Mouse (Mus musculus) lung, embryonic 14.5 days (tissue): ENCODE data around the gene Matn4. TPM values are rescaled to one million over a fixed set of nuclear protein-coding genes. Genes with fewer than 3 reads are reported as not detected.
"Not testable (repeated sequence)": the region's sequence is repeated elsewhere in the genome, so short reads cannot be mapped to it uniquely, and the experiment has no call there.

Experiments
- ATAC-seq: fragments of 200-750 bp; cut with Nextera tagmentation; 2 replicates; pipeline ENCODE4 v1.8.0; 2017; ENCODE audit warnings: mild to moderate bottlenecking, moderate TSS enrichment, moderate library complexity; ENCODE audit not compliant: insufficient read depth
- DNase-seq: peaks from one replicate; pipeline ENCODE4 v3.0.0-alpha.2; 2015
- H3K27ac ChIP-seq: fragments of 300-500 bp; sonication (generic); 2 replicates; pipeline ENCODE4 v1.5.1; 2014; ENCODE audit warnings: low read depth, mild to moderate bottlenecking, moderate library complexity
- H3K27me3 ChIP-seq: fragments of 300-500 bp; sonication (generic); 2 replicates; pipeline ENCODE4 v1.6.1; 2014; ENCODE audit warnings: low read length, control low read depth; ENCODE audit not compliant: insufficient read depth
- H3K36me3 ChIP-seq: fragments of 300-500 bp; sonication (generic); 2 replicates; pipeline ENCODE4 v1.6.1; 2014; ENCODE audit warnings: control low read depth; ENCODE audit not compliant: insufficient read depth
- H3K4me1 ChIP-seq: fragments of 300-500 bp; sonication (generic); 2 replicates; pipeline ENCODE4 v1.6.1; 2014; ENCODE audit warnings: antibody characterized with exemption, control low read depth; ENCODE audit not compliant: insufficient read depth
- H3K4me2 ChIP-seq: fragments of 300-500 bp; sonication (generic); 2 replicates; pipeline ENCODE4 v1.6.1; 2014; ENCODE audit warnings: mild to moderate bottlenecking
- H3K4me3 ChIP-seq: fragments of 300-500 bp; sonication (generic); 2 replicates; pipeline ENCODE4 v1.5.1; 2014; ENCODE audit warnings: low read depth, low read length
- H3K9ac ChIP-seq: fragments of 300-500 bp; sonication (generic); 2 replicates; pipeline ENCODE4 v1.6.1; 2014
- H3K9me3 ChIP-seq: fragments of 300-500 bp; sonication (generic); 2 replicates; pipeline ENCODE4 v1.6.1; 2016; ENCODE audit warnings: low read depth, low read length, control low read depth
- CTCF ChIP-seq: IDR thresholded peaks from 2 replicates; pipeline ENCODE4 v1.5.1; 2016; ENCODE audit warnings: antibody characterized with exemption, low read depth
- WGBS: fragments of 180-500 bp; shearing (Covaris S2); extraction: QIAGEN DNeasy Blood & Tissue Kit; methylation state at CpG from one replicate; pipeline ENCODE4 v1.1.7; 2014; 5-methylcytosine and 5-hydroxymethylcytosine counted together
- microRNA-seq: library from miRNA; unstranded; fragments of <30 nt; microRNA quantifications from one replicate; pipeline ENCODE4, GENCODE M21; 2016; ENCODE audit warnings: borderline number of aligned reads
- polyA plus RNA-seq: library from polyadenylated mRNA; unstranded; fragments of >200 nt; fragmentation: Nextera tagmentation; extraction: Ambion mirVana; gene quantifications from 2 replicates; pipeline ENCODE4 v1.2.1, GENCODE M21; 2014

The Matn4 gene
- polyA plus RNA-seq, 1 experiment from 2014 or later, result 6.7 TPM

- Histone ChIP-seq H3K27ac (no peak overlapping the region), H3K36me3 (no peaks in the 10 kb centered on the region), H3K27me3 (no peaks in the 10 kb centered on the region), H3K4me3 (no peak overlapping the region), H3K9me3 (no peaks in the 10 kb centered on the region), H3K9ac (no peak overlapping the region), H3K4me2 (no peak overlapping the region), H3K4me1 (peaks cover 3% of the 10 kb centered on the region; the same call in 1 of the 2 replicates)
- WGBS, result 78% methylated on average over 3 of the region's 3 CpGs
- peak; percentile 44 for DNase-seq
- peak; percentile 51 for TF ChIP-seq CTCF
- no peak for ATAC-seq
These were observed 46.6 kb downstream of the Matn4 start for GRCm38 (mm10) chr2:164358373-164358772.

- WGBS, result 71% methylated on average over 11 of the region's 11 CpGs
- TF ChIP-seq CTCF, result no peak
- no peaks in the 10 kb centered on the region for H3K36me3 ChIP-seq
- H3K27ac ChIP-seq, result no peak overlapping the region
- H3K27me3 ChIP-seq, result no peaks in the 10 kb centered on the region
- no peak overlapping the region for H3K4me3 ChIP-seq
- DNase-seq, result no peak
- H3K4me1 ChIP-seq, result peaks cover 3% of the 10 kb centered on the region; the same call in 1 of the 2 replicates
- no peak for ATAC-seq
- H3K9me3 ChIP-seq, result no peaks in the 10 kb centered on the region
- H3K4me2 ChIP-seq, result no peak overlapping the region
- no peak overlapping the region for H3K9ac ChIP-seq
These were observed 48.6 kb downstream of the Matn4 start for GRCm38 (mm10) chr2:164356177-164356967.

DNA sequence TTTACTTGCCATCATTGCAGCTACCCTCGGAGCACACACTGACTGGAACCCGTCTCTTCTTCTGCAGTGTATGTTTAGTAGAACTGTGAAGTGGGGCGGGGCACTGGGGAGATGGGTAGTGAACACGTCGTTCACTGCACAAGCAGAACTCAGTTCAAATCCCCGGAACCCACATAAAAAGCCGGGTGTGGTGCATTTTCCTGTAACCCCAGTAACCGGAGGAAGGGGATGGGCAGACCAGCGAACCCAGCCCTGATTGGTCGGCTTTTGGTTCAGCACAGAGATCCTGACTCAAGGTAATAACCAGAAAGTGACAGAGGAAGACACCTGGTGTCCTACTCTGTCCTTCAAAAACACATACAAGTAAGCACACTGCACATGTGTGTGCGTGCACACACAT is 51.6 kb downstream of the Matn4 start:
- no peak for ATAC-seq
- no peak overlapping the region for H3K4me3 ChIP-seq
- no peak for TF ChIP-seq CTCF
- no peak overlapping the region for H3K9ac ChIP-seq
- no peak for DNase-seq
- no peaks in the 10 kb centered on the region for H3K9me3 ChIP-seq
- 79% methylated on average over 11 of the region's 11 CpGs for WGBS
- H3K27ac ChIP-seq, result no peak overlapping the region
- no peaks in the 10 kb centered on the region for H3K27me3 ChIP-seq
- H3K4me2 ChIP-seq, result no peak overlapping the region
- H3K4me1 ChIP-seq, result no peaks in the 10 kb centered on the region
- no peaks in the 10 kb centered on the region for H3K36me3 ChIP-seq

- Histone ChIP-seq H3K9me3 (no peaks in the 10 kb centered on the region), H3K4me2 (no peak overlapping the region), H3K4me3 (no peak overlapping the region), H3K4me1 (no peaks in the 10 kb centered on the region), H3K36me3 (no peaks in the 10 kb centered on the region), H3K27me3 (no peaks in the 10 kb centered on the region), H3K27ac (no peak overlapping the region), H3K9ac (no peak overlapping the region)
- TF ChIP-seq CTCF, result no peak
- 80% methylated on average over 3 of the region's 3 CpGs for WGBS
- DNase-seq (no peak), ATAC-seq (no peak)
These were observed 52.3 kb downstream of the Matn4 start for GRCm38 (mm10) chr2:164352697-164353096.

DNA sequence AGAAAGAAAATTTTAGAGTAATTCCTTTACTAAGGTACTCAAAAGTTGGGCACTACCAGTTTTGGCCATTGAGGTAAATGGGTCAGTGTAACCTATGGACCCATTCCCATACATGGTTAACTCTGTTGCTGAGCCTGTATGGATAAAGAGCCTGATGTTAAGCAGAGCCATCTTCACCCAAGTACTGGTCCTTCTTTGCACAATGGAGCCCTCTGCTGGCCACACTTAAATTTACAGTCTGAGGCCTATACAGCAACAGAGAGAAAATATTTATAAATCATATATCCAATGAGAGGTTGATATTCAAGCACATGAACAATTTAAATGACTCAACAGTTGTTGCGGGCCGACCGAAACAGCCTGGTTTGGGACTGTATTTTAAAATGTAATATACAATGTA is 56.0 kb downstream of the Matn4 start:
- 92% methylated on average over 3 of the region's 3 CpGs for WGBS
- no peaks in the 10 kb centered on the region for H3K27me3 ChIP-seq
- no peak overlapping the region for H3K27ac ChIP-seq
- H3K9ac ChIP-seq, result no peak overlapping the region
- no peak; the same call in 1 of the 2 replicates for ATAC-seq
- H3K4me3 ChIP-seq, result no peak overlapping the region
- no peaks in the 10 kb centered on the region for H3K36me3 ChIP-seq
- peak; percentile 59 for TF ChIP-seq CTCF
- H3K4me2 ChIP-seq, result no peak overlapping the region
- no peaks in the 10 kb centered on the region for H3K4me1 ChIP-seq
- DNase-seq, result peak; percentile 65
- H3K9me3 ChIP-seq, result no peaks in the 10 kb centered on the region

DNA sequence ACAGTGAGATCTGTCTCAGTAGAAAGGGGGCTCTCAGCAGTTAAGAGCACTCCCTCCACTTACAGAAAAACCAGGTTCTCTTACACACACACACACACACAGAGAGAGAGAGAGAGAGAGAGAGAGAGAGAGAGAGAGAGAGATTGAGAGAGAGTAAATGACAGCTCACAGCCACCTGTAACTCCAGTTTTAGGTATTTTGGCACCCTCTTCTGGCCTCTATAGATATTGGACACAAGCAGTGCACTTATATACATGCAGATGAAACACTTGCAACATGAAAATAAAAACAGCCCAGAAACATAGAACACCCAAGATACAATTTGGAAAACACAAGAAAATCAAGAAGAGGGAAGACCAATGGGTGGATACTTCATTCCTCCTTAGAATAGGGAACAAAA is 57.3 kb downstream of the Matn4 start:
- not testable (repeated sequence) for H3K9ac ChIP-seq, H3K27me3 ChIP-seq, H3K36me3 ChIP-seq, ATAC-seq, H3K4me3 ChIP-seq, H3K27ac ChIP-seq, H3K9me3 ChIP-seq, DNase-seq, H3K4me1 ChIP-seq, H3K4me2 ChIP-seq

DNA sequence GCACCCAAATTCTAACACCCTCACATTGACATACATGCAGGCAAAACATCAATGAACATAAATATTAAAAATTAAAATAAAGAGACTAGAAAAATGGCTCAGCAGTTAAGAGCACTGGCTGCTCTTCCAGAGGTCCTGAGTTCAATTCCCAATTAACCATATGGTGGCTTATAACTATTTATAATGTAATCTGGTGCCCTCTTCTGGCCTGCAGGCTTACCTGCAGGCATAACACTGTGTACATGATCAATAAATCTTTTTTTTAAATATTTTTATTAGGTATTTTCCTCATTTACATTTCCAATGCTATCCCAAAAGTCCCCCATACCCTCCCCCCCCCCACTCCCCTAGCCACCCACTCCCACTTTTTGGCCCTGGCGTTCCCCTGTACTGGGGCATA is 61.2 kb downstream of the Matn4 start:
- not testable (repeated sequence) for H3K4me2 ChIP-seq, ATAC-seq, H3K9me3 ChIP-seq, H3K27me3 ChIP-seq, H3K9ac ChIP-seq, DNase-seq, H3K4me1 ChIP-seq, H3K27ac ChIP-seq, H3K4me3 ChIP-seq, H3K36me3 ChIP-seq
- 75% methylated on average over 1 of the region's 1 CpGs for WGBS
- TF ChIP-seq CTCF, result 0 out of 2 replicates have a peak, but pooled peaks have one; percentile 12

Small RNAs within 50 kb of the gene (microRNA-seq; reads per million reads assigned to microRNA genes)
- gene Mir7678, result not detected

Other genes starting within 250 kb of the Matn4 start
- not detected in 2 replicates for gene Kcns1, start 234.0 kb downstream of the Matn4 start, polyA plus RNA-seq
- not detected in 2 replicates for gene Wfdc5, start 222.4 kb downstream of the Matn4 start, polyA plus RNA-seq
- gene Wfdc12, start 214.6 kb downstream of the Matn4 start, polyA plus RNA-seq, result not detected in 2 replicates
- not detected in 2 replicates for gene Wfdc15a, start 205.0 kb downstream of the Matn4 start, polyA plus RNA-seq
- not detected in 2 replicates for gene Wfdc15b, start 183.5 kb downstream of the Matn4 start, polyA plus RNA-seq
- not detected in 2 replicates for gene Svs2, start 166.7 kb downstream of the Matn4 start, polyA plus RNA-seq
- gene Svs3b, start 148.5 kb downstream of the Matn4 start, polyA plus RNA-seq, result not detected in 2 replicates
- gene Svs4, start 126.7 kb downstream of the Matn4 start, polyA plus RNA-seq, result not detected in 2 replicates
- not detected in 2 replicates for gene Svs3a, start 115.9 kb downstream of the Matn4 start, polyA plus RNA-seq
- gene Svs6, start 88.4 kb downstream of the Matn4 start, polyA plus RNA-seq, result not detected in 2 replicates
- gene Svs5, start 72.4 kb downstream of the Matn4 start, polyA plus RNA-seq, result not detected in 2 replicates
- 0.73 and 0.86 TPM in 2 replicates for gene Slpi, start 16.1 kb downstream of the Matn4 start, polyA plus RNA-seq
- gene Rbpjl, start 2.0 kb downstream of the Matn4 start, polyA plus RNA-seq, result 4.9 and 5.1 TPM in 2 replicates
- 101 and 103 TPM in 2 replicates for gene Sdc4, start 38.7 kb upstream of the Matn4 start, polyA plus RNA-seq
- gene Sys1, start 51.8 kb upstream of the Matn4 start, polyA plus RNA-seq, result 65.6 and 68.7 TPM in 2 replicates
- gene Gm20458, start 55.8 kb upstream of the Matn4 start, polyA plus RNA-seq, result 14.4 and 14.9 TPM in 2 replicates
- gene Trp53tg5, start 68.6 kb upstream of the Matn4 start, polyA plus RNA-seq, result not detected in 2 replicates
- 4.4 and 5.3 TPM in 2 replicates for gene Dbndd2, start 80.9 kb upstream of the Matn4 start, polyA plus RNA-seq
- 70.1 and 71.0 TPM in 2 replicates for gene Pigt, start 92.4 kb upstream of the Matn4 start, polyA plus RNA-seq
- gene Wfdc2, start 157.3 kb upstream of the Matn4 start, polyA plus RNA-seq, result 280 and 282 TPM in 2 replicates
- not detected in 2 replicates for gene Spint3, start 168.3 kb upstream of the Matn4 start, polyA plus RNA-seq
- 0.65 and 0.95 TPM in 2 replicates for gene Wfdc6a, start 180.3 kb upstream of the Matn4 start, polyA plus RNA-seq
- not detected in 2 replicates for gene Eppin, start 188.4 kb upstream of the Matn4 start, polyA plus RNA-seq
- not detected in 2 replicates for gene Wfdc6b, start 208.4 kb upstream of the Matn4 start, polyA plus RNA-seq
- gene Wfdc8, start 208.5 kb upstream of the Matn4 start, polyA plus RNA-seq, result not detected in 2 replicates
- not detected in 2 replicates for gene Wfdc16, start 233.6 kb upstream of the Matn4 start, polyA plus RNA-seq